Mouse (Mus musculus) layer of hippocampus, postnatal 10 days (tissue): ENCODE results near the gene Atp6v0e. TPM values are rescaled to one million over a fixed set of nuclear protein-coding genes. Genes with fewer than 3 reads are reported as not detected.

Experiments
- DNase-seq, 2 experiments: peaks; one replicate each; pipeline ENCODE4 v3.0.0; 2021; ENCODE audit warnings: low spot score in 2 of 2
- total RNA-seq, 2 experiments: library from RNA; stranded (reverse); gene quantifications; 2 replicates each; pipeline ENCODE4 v1.2.3; 2021

Gene Atp6v0e
- total RNA-seq, 2 experiments from 2014 or later: 35.5 to 38.6 TPM

DNA sequence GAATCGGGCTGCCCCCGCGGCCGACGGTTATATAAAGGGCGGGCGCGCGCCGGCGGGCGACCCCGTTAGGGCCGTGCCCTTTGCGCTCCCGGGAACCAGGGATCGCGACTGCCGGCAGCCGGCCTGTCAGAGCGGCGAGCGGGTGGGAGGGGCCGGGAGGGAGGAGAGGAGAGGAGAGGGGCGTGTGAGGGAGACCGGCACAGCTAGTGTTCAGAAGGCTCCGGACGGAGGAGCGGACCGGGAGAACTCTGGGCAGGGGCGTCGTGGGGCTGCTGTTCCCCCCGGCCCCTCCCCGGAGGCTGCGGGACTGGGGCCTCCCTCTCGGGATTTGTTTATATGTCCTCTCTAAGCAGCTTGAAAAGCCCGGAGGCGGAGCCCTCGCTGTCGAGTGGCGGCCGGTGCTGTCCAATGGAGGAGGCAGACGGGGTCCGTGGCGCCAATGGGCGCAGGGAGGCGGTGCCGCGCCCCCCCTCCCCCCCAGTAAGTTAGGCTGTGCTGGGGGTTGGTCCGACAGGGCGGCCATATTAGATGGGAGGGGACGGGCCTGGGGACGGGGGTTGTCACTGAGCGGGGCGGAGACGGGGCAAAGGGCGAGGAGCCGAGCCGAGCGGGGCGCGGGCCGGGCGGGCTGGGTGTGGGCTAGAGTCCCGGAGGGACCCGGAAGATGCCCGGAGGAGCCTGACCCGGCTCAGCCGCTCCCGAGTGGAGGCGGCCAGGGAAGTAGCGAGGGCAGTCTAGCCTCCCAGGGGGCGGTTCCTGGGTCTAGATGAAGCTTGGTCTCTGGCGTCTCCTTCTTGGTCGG is 53.1 kb downstream of the Atp6v0e start:
- DNase-seq: peak; percentile 93 to 94

DNA sequence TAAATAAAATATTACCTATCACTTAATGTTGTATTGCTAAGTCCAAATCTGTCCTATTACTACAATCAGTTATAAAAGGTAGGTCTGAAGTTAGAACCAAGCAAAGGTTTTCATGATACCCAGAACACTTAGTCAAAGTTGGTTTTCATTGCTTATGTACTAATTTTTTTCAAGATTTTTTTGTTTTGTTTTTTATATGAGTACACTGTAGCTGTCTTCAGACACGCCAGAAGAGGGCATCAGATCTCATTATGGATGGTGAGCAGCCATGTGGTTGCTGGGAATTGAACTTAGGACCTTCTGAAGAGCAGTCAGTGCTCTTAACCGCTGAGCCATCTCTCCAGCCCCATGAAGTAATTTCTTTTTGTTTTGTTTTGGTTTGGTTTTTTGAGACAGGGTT is 54.8 kb downstream of the Atp6v0e start:
- DNase-seq: no peak

- no peak for DNase-seq
These were observed 56.4 kb downstream of the Atp6v0e start for GRCm38 (mm10) chr17:26719405-26719804.

- DNase-seq: no peak
These were observed 58.8 kb downstream of the Atp6v0e start for GRCm38 (mm10) chr17:26721802-26722201.

DNA sequence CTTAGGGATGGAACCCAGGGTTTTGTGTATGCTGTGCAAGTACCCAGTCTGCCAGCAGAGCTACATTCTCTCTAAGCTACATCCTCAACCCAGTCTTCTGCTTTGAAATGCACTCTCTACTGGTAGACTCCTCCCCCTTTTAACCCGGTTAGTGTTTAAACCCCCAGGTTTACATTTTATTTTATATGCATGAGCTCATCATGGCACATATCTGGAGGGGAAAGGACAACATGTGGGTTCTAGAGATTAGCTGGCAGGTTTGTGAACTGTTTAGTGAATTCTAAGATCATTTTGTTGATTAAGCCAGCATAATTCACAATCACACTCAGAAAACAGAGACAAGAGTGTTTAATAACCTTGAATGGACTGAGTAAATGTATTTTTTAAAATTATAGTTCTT is 61.8 kb downstream of the Atp6v0e start:
- DNase-seq: no peak

GRCm38 (mm10) chr17:26726674-26727073 is 63.6 kb downstream of the Atp6v0e start:
- DNase-seq: no peak

DNA sequence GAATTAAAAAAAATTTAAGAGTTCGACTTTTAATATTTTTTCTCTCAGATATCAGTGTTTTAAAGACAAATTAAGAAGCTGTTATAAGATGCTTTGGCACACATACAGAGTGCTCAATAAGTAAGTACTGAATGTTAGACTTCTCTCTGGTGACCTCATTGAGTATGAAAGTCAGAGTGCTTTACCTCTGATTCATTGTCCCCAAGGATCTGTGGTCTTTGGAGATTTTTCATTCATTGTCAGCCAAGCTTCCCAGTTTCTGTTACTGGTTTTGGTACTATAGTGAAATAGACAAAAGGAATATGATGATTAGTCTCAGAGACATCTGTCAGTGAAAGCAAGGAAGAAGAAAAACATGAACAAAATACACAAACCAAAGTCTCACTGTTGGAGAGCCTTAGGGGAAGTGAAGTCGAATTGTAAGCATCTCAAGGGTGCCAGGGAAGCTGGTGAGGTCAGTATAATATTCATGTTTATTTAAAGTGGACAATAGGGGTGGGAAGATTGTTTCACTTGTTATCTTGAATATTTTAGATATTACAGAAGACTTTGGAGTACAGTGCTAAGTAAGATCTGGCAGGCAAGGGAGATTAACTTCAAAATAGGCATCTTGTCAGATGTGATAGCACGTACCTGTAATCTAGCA is 64.2 kb downstream of the Atp6v0e start:
- no peak for DNase-seq

DNA sequence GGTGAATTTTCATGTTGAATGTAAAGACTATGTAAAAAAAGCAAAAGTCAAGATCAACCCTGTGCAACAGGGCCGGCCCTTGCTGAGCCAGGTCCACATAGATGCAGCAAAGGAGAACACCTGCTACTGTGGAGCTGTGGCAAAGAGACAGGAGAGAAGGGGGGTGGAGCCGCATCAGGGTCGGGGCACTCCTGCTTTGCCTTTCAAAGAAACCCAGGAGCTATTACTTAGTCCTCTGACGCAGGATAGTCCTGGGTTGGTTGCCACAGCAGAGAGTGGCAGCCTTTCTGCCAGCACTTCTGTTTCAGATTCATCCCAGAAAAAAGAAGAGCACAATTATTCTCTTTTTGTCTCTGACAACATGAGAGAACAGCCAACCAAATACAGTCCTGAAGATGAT is 79.5 kb downstream of the Atp6v0e start:
- no peak for DNase-seq

- no peak for DNase-seq
These were observed 80.3 kb downstream of the Atp6v0e start for GRCm38 (mm10) chr17:26743294-26743693.

Other genes with a start within 250 kb of the Atp6v0e start
- gene Neurl1b, start 248.4 kb upstream of the Atp6v0e start, total RNA-seq: 10 to 100 TPM; 87.9 to 88.7 TPM
- gene Ergic1, start 101.7 kb upstream of the Atp6v0e start, total RNA-seq: 100 to 1,000 TPM; 128 to 155 TPM
- gene Dusp1, start 101.1 kb upstream of the Atp6v0e start, total RNA-seq: 10 to 100 TPM; 15.3 to 16.1 TPM
- gene Crebrf, start 52.4 kb downstream of the Atp6v0e start, total RNA-seq: 10 to 100 TPM; 26.4 to 26.7 TPM
- 10 to 100 TPM; 33.0 to 34.1 TPM for gene Bnip1, start 117.8 kb downstream of the Atp6v0e start, total RNA-seq
- gene Nkx2-5, start 181.8 kb downstream of the Atp6v0e start, total RNA-seq: not detected